Mouse (Mus musculus) spleen, adult 2 months (tissue): ENCODE measurements at regions not wholly inside any gene's neighbourhood (a gene's known extent, or its start where the extent isn't known, plus 50 kb on each side); places are given as distances from the start of the nearest gene placed in this dataset.
A peak's percentile ranks its signal among the peaks of the same experiment; 100 is the strongest.

Experiments used
- DNase-seq, 2 experiments: peaks; one replicate each; pipeline versions ENCODE4 v3.0.0 to v3.0.0-alpha.2; 2012 to 2021; ENCODE audit warnings: low spot score in 2 of 2, low read depth in 1 of 2
- H3K27ac ChIP-seq: fragments of 200-500 bp; 2 replicates; pipeline ENCODE4 v1.5.1; 2012; ENCODE audit warnings: low read length, inconsistent platforms; ENCODE audit not compliant: insufficient read depth
- H3K27me3 ChIP-seq: fragments of 200-500 bp; 2 replicates; pipeline ENCODE4 v1.6.1; 2012; ENCODE audit warnings: mild to moderate bottlenecking, moderate library complexity, low read length, inconsistent platforms; ENCODE audit not compliant: control insufficient read depth, insufficient read depth
- H3K36me3 ChIP-seq: fragments of 200-500 bp; 2 replicates; pipeline ENCODE4 v1.6.1; 2012; ENCODE audit warnings: mild to moderate bottlenecking, low read length, inconsistent platforms; ENCODE audit not compliant: control insufficient read depth, insufficient read depth
- H3K4me1 ChIP-seq: fragments of 200-500 bp; 2 replicates; pipeline ENCODE4 v1.6.1; 2011; ENCODE audit warnings: inconsistent platforms; ENCODE audit not compliant: control insufficient read depth, insufficient read depth, insufficient read length
- H3K4me3 ChIP-seq: fragments of 200-500 bp; 2 replicates; pipeline ENCODE4 v1.5.1; 2011; ENCODE audit warnings: mild to moderate bottlenecking, inconsistent platforms; ENCODE audit not compliant: insufficient read depth, insufficient read length; ENCODE audit errors: extremely low read depth
- CTCF ChIP-seq: fragments of 200-500 bp; IDR thresholded peaks from 2 replicates; pipeline ENCODE4 v1.5.1; 2011; ENCODE audit warnings: mild to moderate bottlenecking, inconsistent platforms; ENCODE audit not compliant: insufficient read depth, insufficient read length, insufficient replicate concordance; ENCODE audit errors: extremely low read depth
- POLR2A ChIP-seq: fragments of 200-500 bp; IDR thresholded peaks from 2 replicates; pipeline ENCODE4 v1.6.1; 2011; ENCODE audit warnings: low read depth, low read length, inconsistent platforms
- WGBS: fragments of 180-500 bp; shearing (Covaris S2); methylation state at CpG from one replicate; pipeline ENCODE4 v1.1.7; 2018; 5-methylcytosine and 5-hydroxymethylcytosine counted together

- 28% methylated on average over 1 of the region's 1 CpGs for WGBS
- no peak overlapping the region for H3K4me3 ChIP-seq
- H3K36me3 ChIP-seq = no peaks in the 10 kb centered on the region
- no peak for DNase-seq
- no peak overlapping the region for H3K27ac ChIP-seq
- no peaks in the 10 kb centered on the region for H3K4me1 ChIP-seq
- no peak for TF ChIP-seq POLR2A
- TF ChIP-seq CTCF = no peak
- H3K27me3 ChIP-seq = no peaks in the 10 kb centered on the region
Observed at GRCm38 (mm10) chr14:15978329-15978728, 270.8 kb upstream of the Ngly1 start.

- H3K27me3 ChIP-seq = no peaks in the 10 kb centered on the region
- H3K27ac ChIP-seq = no peak overlapping the region
- TF ChIP-seq CTCF = no peak
- no peak for TF ChIP-seq POLR2A
- no peak overlapping the region for H3K4me3 ChIP-seq
- no peak for DNase-seq
- H3K36me3 ChIP-seq = no peaks in the 10 kb centered on the region
- 0 out of 2 replicates have a peak, but pooled peaks cover 2% of the 10 kb centered on the region for H3K4me1 ChIP-seq
- WGBS = 92% methylated on average over 1 of the region's 1 CpGs
Observed at GRCm38 (mm10) chr14:16005409-16005808, 243.7 kb upstream of the Ngly1 start.

GRCm38 (mm10) chr14:16006968-16007367 lies 242.1 kb upstream of the Ngly1 start:
- no peak for DNase-seq
- H3K27me3 ChIP-seq = no peaks in the 10 kb centered on the region
- H3K4me3 ChIP-seq = no peak overlapping the region
- H3K27ac ChIP-seq = no peak overlapping the region
- WGBS = 92% methylated on average over 2 of the region's 2 CpGs
- peaks cover 5% of the 10 kb centered on the region for H3K4me1 ChIP-seq
- TF ChIP-seq CTCF = no peak
- no peaks in the 10 kb centered on the region for H3K36me3 ChIP-seq

- no peak overlapping the region for H3K4me3 ChIP-seq
- 0 out of 2 replicates have a peak overlapping the region, but pooled peaks have one; percentile 5 for H3K27ac ChIP-seq
- H3K36me3 ChIP-seq = no peaks in the 10 kb centered on the region
- H3K4me1 ChIP-seq = peaks cover 5% of the 10 kb centered on the region
- no peaks in the 10 kb centered on the region for H3K27me3 ChIP-seq
- no peak for TF ChIP-seq POLR2A
- no peak for TF ChIP-seq CTCF
- peak in 1 of 2 experiments; percentile 41 for DNase-seq
Observed at GRCm38 (mm10) chr14:16009778-16010177, 239.3 kb upstream of the Ngly1 start.

DNA sequence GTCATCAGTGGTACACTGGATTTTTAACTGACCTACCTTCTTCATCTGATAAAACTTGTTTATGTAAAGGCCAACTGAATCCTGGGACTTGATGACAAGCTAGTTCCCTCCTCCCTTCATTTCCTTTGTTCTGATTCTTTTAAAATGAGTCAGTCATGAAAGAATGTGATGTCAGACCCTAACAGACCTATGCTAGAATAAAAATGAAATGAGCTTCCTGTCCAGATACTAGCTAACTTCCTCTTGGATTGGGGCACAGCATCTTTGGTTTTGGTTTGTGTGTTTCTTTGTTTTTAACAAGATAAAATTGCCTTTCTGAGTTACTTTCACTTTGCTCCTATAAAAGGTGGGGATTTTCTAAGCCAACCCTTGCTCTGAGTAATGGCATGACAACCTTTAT lies 225.2 kb upstream of the Ngly1 start:
- no peak overlapping the region for H3K4me3 ChIP-seq
- DNase-seq = peak in 1 of 2 experiments; percentile 14
- no peak for TF ChIP-seq CTCF
- no peak for TF ChIP-seq POLR2A

DNA sequence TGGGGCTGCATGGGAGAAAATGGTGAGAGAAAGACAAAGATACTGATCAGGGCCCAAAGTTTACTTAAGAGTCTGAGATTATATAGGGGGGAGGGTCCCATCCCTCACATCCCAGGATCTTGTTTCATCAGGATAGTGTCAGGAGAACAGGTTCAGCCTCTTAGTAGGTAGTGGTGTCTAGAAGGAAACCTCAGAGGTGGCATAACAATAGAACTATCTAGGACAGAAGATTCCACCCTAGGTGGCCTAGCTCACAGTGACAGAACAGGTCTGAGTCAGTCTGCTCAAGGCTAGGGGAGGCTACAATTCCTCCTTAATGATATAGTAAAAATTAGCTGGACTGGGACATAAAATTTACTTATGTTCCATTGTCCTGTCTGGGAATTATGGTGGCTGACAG lies 211.3 kb upstream of the Ngly1 start:
- H3K27ac ChIP-seq = no peak overlapping the region

More for the DNA sequence above, 225.2 kb upstream of the Ngly1 start:
- no peaks in the 10 kb centered on the region for H3K36me3 ChIP-seq
- no peaks in the 10 kb centered on the region for H3K4me1 ChIP-seq
- no peak overlapping the region for H3K27ac ChIP-seq
- no peaks in the 10 kb centered on the region for H3K27me3 ChIP-seq

GRCm38 (mm10) chr14:16038336-16038735 lies 210.7 kb upstream of the Ngly1 start:
- WGBS = 83% methylated on average over 1 of the region's 1 CpGs
- no peaks in the 10 kb centered on the region for H3K4me1 ChIP-seq
- H3K4me3 ChIP-seq = no peak overlapping the region
- no peak overlapping the region for H3K27ac ChIP-seq
- TF ChIP-seq CTCF = no peak
- no peak for TF ChIP-seq POLR2A
- no peak for DNase-seq
- no peaks in the 10 kb centered on the region for H3K36me3 ChIP-seq
- H3K27me3 ChIP-seq = no peaks in the 10 kb centered on the region

More for the DNA sequence above, 211.3 kb upstream of the Ngly1 start:
- no peak overlapping the region for H3K4me3 ChIP-seq
- TF ChIP-seq POLR2A (no peak), CTCF (no peak)
- no peak for DNase-seq
- no peaks in the 10 kb centered on the region for H3K4me1 ChIP-seq
- H3K27me3 ChIP-seq = no peaks in the 10 kb centered on the region
- H3K36me3 ChIP-seq = no peaks in the 10 kb centered on the region
